Mouse (Mus musculus): ENCODE measurements around the gene Aqp6. TPM values are rescaled to one million over a fixed set of nuclear protein-coding genes. Genes with fewer than 3 reads are reported as not detected.

The Aqp6 gene
- polyA plus RNA-seq (2014; fragmentation: Illumina TruSeq; extraction: RNeasy Lipid Tissue Mini Kit (QIAGEN cat#74804); ENCODE audit: low read depth, low replicate concordance), result not detected

GRCm38 (mm10) chr15:99600986-99601822, at the start of gene Aqp6:
TSS of gene Aqp6 (plus strand) at chr15:99601400.

GRCm38 (mm10) chr15:99578802-99579485, 22.3 kb upstream of the Aqp6 start, which contains the start of gene Aqp2:
TSS of gene Aqp2 (plus strand) at chr15:99579055.

DNA sequence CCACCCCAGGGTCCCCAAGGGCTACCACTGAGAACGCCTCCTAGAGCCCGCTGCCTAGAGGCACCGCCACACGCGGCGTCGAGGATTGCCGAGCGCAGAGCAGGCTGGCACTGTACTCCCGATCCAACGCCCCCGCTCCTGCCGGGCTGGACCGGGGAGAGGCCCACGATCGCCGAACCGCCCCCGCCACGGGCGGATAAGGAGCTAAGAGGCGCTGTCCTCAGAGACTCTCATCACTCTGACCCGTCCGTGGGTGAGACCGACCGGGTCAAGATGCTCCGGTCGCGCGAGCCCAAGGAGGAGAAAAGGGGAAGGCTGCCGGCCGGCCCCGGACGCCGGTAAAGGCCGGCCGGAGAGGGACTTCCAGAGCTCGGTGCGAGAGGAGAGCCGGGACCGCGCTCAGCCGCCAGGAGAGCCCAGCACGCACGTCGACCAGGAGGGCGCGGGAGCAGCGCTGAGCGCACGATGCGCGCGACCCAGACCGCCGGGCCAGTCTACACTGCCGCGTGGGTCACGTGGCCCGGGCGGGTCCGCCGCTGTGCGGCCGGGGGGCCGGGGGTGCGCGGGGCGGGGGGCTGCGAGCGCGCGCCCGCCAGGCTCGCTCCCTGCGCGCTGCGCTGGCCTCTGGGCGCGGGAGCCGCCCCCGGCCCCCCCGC, 10.6 kb upstream of the Aqp6 start, which contains the start of gene Aqp5:
Gene Aqp5 (plus strand): TSS at position 354 of the 656 bp plus-strand sequence.

GRCm38 (mm10) chr15:99651163-99651872, 50.1 kb downstream of the Aqp6 start, which contains the start of gene Racgap1:
TSS of gene Racgap1 (minus strand) at chr15:99651656.

Other genes starting within 250 kb of the Aqp6 start
- 1.1 TPM for gene Fmnl3, start 230.9 kb upstream of the Aqp6 start, polyA plus RNA-seq (2014; fragmentation: Illumina TruSeq; extraction: RNeasy Lipid Tissue Mini Kit (QIAGEN cat#74804); ENCODE audit: low read depth, low replicate concordance)
- gene Tmbim6, start 208.5 kb upstream of the Aqp6 start, polyA plus RNA-seq (2014; fragmentation: Illumina TruSeq; extraction: RNeasy Lipid Tissue Mini Kit (QIAGEN cat#74804); ENCODE audit: low read depth, low replicate concordance), result 369 TPM
- gene Nckap5l, start 143.7 kb upstream of the Aqp6 start, polyA plus RNA-seq (2014; fragmentation: Illumina TruSeq; extraction: RNeasy Lipid Tissue Mini Kit (QIAGEN cat#74804); ENCODE audit: low read depth, low replicate concordance), result not detected
- 2.3 TPM for gene Bcdin3d, start 126.7 kb upstream of the Aqp6 start, polyA plus RNA-seq (2014; fragmentation: Illumina TruSeq; extraction: RNeasy Lipid Tissue Mini Kit (QIAGEN cat#74804); ENCODE audit: low read depth, low replicate concordance)
- 0.28 TPM for gene Faim2, start 73.2 kb upstream of the Aqp6 start, polyA plus RNA-seq (2014; fragmentation: Illumina TruSeq; extraction: RNeasy Lipid Tissue Mini Kit (QIAGEN cat#74804); ENCODE audit: low read depth, low replicate concordance)
- gene Aqp2, start 22.3 kb upstream of the Aqp6 start, polyA plus RNA-seq (2014; fragmentation: Illumina TruSeq; extraction: RNeasy Lipid Tissue Mini Kit (QIAGEN cat#74804); ENCODE audit: low read depth, low replicate concordance), result not detected
- not detected for gene Aqp5, start 10.6 kb upstream of the Aqp6 start, polyA plus RNA-seq (2014; fragmentation: Illumina TruSeq; extraction: RNeasy Lipid Tissue Mini Kit (QIAGEN cat#74804); ENCODE audit: low read depth, low replicate concordance)
- gene Racgap1, start 50.3 kb downstream of the Aqp6 start, polyA plus RNA-seq (2014; fragmentation: Illumina TruSeq; extraction: RNeasy Lipid Tissue Mini Kit (QIAGEN cat#74804); ENCODE audit: low read depth, low replicate concordance), result 11.0 TPM
- gene Asic1, start 69.0 kb downstream of the Aqp6 start, polyA plus RNA-seq (2014; fragmentation: Illumina TruSeq; extraction: RNeasy Lipid Tissue Mini Kit (QIAGEN cat#74804); ENCODE audit: low read depth, low replicate concordance), result not detected
- 6.2 TPM for gene Smarcd1, start 100.7 kb downstream of the Aqp6 start, polyA plus RNA-seq (2014; fragmentation: Illumina TruSeq; extraction: RNeasy Lipid Tissue Mini Kit (QIAGEN cat#74804); ENCODE audit: low read depth, low replicate concordance)
- not detected for gene Gm17349, start 104.1 kb downstream of the Aqp6 start, polyA plus RNA-seq (2014; fragmentation: Illumina TruSeq; extraction: RNeasy Lipid Tissue Mini Kit (QIAGEN cat#74804); ENCODE audit: low read depth, low replicate concordance)
- gene Gpd1, start 116.1 kb downstream of the Aqp6 start, polyA plus RNA-seq (2014; fragmentation: Illumina TruSeq; extraction: RNeasy Lipid Tissue Mini Kit (QIAGEN cat#74804); ENCODE audit: low read depth, low replicate concordance), result 0.66 TPM
- 31.6 TPM for gene Cox14, start 124.2 kb downstream of the Aqp6 start, polyA plus RNA-seq (2014; fragmentation: Illumina TruSeq; extraction: RNeasy Lipid Tissue Mini Kit (QIAGEN cat#74804); ENCODE audit: low read depth, low replicate concordance)
- gene Cers5, start 171.5 kb downstream of the Aqp6 start, polyA plus RNA-seq (2014; fragmentation: Illumina TruSeq; extraction: RNeasy Lipid Tissue Mini Kit (QIAGEN cat#74804); ENCODE audit: low read depth, low replicate concordance), result 62.7 TPM

Measured in sigmoid colon, adult 10 weeks (tissue).